Mouse (Mus musculus) stomach, postnatal 0 days (tissue): ENCODE measurements at regions not wholly inside any gene's neighbourhood (a gene's known extent, or its start where the extent isn't known, plus 50 kb on each side); places are given as distances from the start of the nearest gene placed in this dataset.

Experiments
- CTCF ChIP-seq: IDR thresholded peaks from 2 replicates; pipeline ENCODE4 v1.5.1; 2016; ENCODE audit warnings: antibody characterized with exemption, low read depth, mild to moderate bottlenecking, moderate library complexity
- EP300 ChIP-seq: optimal IDR thresholded peaks from 2 replicates; pipeline ENCODE3; 2016; ENCODE audit warnings: antibody characterized with exemption

GRCm38 (mm10) chr1:98678686-98679085 lies 257.8 kb downstream of the Slco6d1 start:
- TF ChIP-seq CTCF (no peak), EP300 (no peak)
